Mouse (Mus musculus): ENCODE data around the gene Gpsm2. TPM values are rescaled to one million over a fixed set of nuclear protein-coding genes. Genes with fewer than 3 reads are reported as not detected.

The Gpsm2 gene
- polyA plus RNA-seq, 1 experiment = 30.9 TPM

DNA sequence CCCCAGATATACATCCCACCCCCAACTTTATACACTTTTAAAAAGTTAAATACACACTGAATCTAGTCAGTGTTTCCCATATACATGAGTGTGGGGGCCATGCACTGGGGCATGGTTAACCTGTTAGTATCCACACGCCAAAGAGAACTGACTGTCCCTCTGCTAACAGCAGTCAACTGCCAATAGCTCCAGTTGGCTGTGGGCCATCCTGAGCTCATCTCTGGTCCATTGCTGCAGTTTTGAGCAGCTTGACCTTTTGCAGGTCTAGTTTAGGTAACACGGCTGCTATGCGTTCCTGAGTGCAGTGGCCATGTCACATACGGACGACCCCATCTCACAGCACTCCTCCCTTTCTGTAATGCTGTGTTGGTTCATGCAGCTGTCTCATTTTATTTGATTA is 87.3 kb downstream of the Gpsm2 start:
- Histone ChIP-seq H3K36me3 (ENCODE audit: control insufficient read depth, insufficient read depth, low read length, poor library complexity, severe bottlenecking) (no peaks in the 10 kb centered on the region), H3K27ac (ENCODE audit: insufficient read depth, low read length) (no peak overlapping the region), H3K9me3 (replicated peaks; ENCODE audit: control insufficient read depth, insufficient read depth, low read length, poor library complexity, severe bottlenecking) (no peaks in the 10 kb centered on the region), H3K4me3 (ENCODE audit: low read depth, low read length) (no peak overlapping the region), H3K9ac (ENCODE audit: low read depth, poor library complexity, severe bottlenecking) (no peak overlapping the region), H3K27me3 (ENCODE audit: control insufficient read depth, insufficient read depth, low read length, poor library complexity, severe bottlenecking) (no peaks in the 10 kb centered on the region), H3K4me1 (ENCODE audit: control insufficient read depth, insufficient read depth, low read length) (no peaks in the 10 kb centered on the region)
- TF ChIP-seq CTCF (IDR thresholded peaks at IDR 0.05; ENCODE audit: low read depth, low read length) (no peak), POLR2A (IDR thresholded peaks at IDR 0.05; ENCODE audit: insufficient read depth, low read length) (no peak), EP300 (IDR thresholded peaks at IDR 0.05; ENCODE audit: insufficient read depth, low read depth, low read length) (no peak)

Other genes starting within 250 kb of the Gpsm2 start
- not detected in 2 replicates for gene 1700013F07Rik, start 188.2 kb downstream of the Gpsm2 start, polyA plus RNA-seq (2011; ENCODE audit: insufficient read depth, insufficient read length, low read depth, missing spikeins)
- gene 5330417C22Rik, start 185.8 kb downstream of the Gpsm2 start, polyA plus RNA-seq (2011; ENCODE audit: insufficient read depth, insufficient read length, low read depth, missing spikeins) = 0.43 TPM in 1 of 2 replicates, not detected in the other
- 22.7 and 25.5 TPM in 2 replicates for gene Tmem167b, start 159.8 kb downstream of the Gpsm2 start, polyA plus RNA-seq (2011; ENCODE audit: insufficient read depth, insufficient read length, low read depth, missing spikeins)
- 21.5 and 28.4 TPM in 2 replicates for gene Taf13, start 150.6 kb downstream of the Gpsm2 start, polyA plus RNA-seq (2011; ENCODE audit: insufficient read depth, insufficient read length, low read depth, missing spikeins)
- gene Wdr47, start 131.0 kb downstream of the Gpsm2 start, polyA plus RNA-seq (2011; ENCODE audit: insufficient read depth, insufficient read length, low read depth, missing spikeins) = 10.9 and 12.6 TPM in 2 replicates
- 22.6 and 25.2 TPM in 2 replicates for gene Clcc1, start 68.4 kb downstream of the Gpsm2 start, polyA plus RNA-seq (2011; ENCODE audit: insufficient read depth, insufficient read length, low read depth, missing spikeins)
- not detected in 2 replicates for gene Aknad1, start 17.3 kb upstream of the Gpsm2 start, polyA plus RNA-seq (2011; ENCODE audit: insufficient read depth, insufficient read length, low read depth, missing spikeins)
- 25.9 and 29.9 TPM in 2 replicates for gene Stxbp3, start 118.2 kb upstream of the Gpsm2 start, polyA plus RNA-seq (2011; ENCODE audit: insufficient read depth, insufficient read length, low read depth, missing spikeins)
- not detected in 2 replicates for gene Fndc7, start 167.7 kb upstream of the Gpsm2 start, polyA plus RNA-seq (2011; ENCODE audit: insufficient read depth, insufficient read length, low read depth, missing spikeins)
- 112 and 113 TPM in 2 replicates for gene Prpf38b, start 189.4 kb upstream of the Gpsm2 start, polyA plus RNA-seq (2011; ENCODE audit: insufficient read depth, insufficient read length, low read depth, missing spikeins)
- 0.43 TPM in 1 of 2 replicates, not detected in the other for gene Henmt1, start 217.6 kb upstream of the Gpsm2 start, polyA plus RNA-seq (2011; ENCODE audit: insufficient read depth, insufficient read length, low read depth, missing spikeins)
- gene Gm9857, start 218.1 kb upstream of the Gpsm2 start, polyA plus RNA-seq (2011; ENCODE audit: insufficient read depth, insufficient read length, low read depth, missing spikeins) = not detected in 2 replicates

All from ES-Bruce4 (cell line).